Mouse (Mus musculus): Measurements from ENCODE around the gene Vgll4.

DNA sequence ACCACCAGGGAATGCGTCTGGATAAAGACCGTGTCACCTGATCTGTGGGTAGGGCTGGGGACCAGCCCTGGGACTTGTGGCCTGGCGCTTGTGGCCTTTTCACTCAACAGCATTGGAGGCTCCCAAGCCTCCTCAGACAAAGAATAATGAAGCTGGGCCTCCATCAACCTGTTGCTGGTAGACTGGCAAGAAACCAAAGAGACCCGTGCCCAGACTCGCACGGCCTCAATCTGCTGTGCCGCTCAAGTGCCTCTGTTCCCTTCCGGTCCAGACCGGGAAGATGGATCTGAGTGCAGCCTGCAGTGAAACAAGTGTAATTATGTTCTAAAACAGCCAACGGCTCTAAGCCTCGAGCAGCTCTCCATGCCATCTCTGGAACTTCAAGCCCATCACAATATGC is 52.7 kb downstream of the Vgll4 start:
- no peak for TF ChIP-seq CTCF (IDR thresholded peaks at IDR 0.05; ENCODE audit: low read depth)
- TF ChIP-seq EP300 (IDR thresholded peaks at IDR 0.05; ENCODE audit: low read depth), result no peak
